ENCODE assay signal across 14 mouse cellular contexts in the genomic region with DNA sequence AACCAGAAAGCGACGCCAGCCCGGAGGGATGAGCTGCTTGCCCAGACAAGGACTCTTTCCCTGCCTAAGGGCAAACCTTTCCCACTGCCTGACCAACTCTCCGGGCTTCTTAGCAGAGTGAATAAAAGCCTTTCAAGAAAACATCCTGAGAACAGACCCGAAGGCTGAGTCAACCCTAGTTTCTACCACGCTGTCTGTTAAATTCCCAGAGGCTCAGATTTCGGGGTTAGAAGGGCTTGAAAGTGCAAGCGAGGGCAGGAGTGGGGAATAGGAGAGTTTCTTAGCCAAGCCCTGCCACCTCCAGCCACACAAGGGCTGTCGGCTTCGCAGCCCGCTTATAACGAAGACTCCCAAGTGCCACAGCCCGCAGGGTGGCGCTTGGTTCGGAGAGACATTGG. TPM values are rescaled to one million over a fixed set of nuclear protein-coding genes. Genes with fewer than 3 reads are reported as not detected.
DNase-seq lines count a peak whose midpoint lies in the region; ATAC-seq and TF ChIP-seq lines count a peak whose summit lies in the region.
"Had no signal": no experiment of that assay in that cellular context is flagged by ENCODE, and none has a peak within 500 bp of the region (broad histone marks: within the 10 kb centered on the region; RNA-seq: fewer than 3 reads in every experiment).

No protein-coding gene starts in this region.

- H3K36me3 ChIP-seq in forebrain, postnatal 0 days (ENCODE audit: insufficient read depth), result no peaks in the 10 kb centered on the region
- H3K36me3 ChIP-seq in forebrain, embryonic 11.5 days (ENCODE audit: control insufficient read depth, insufficient read depth, low read length), result no peaks in the 10 kb centered on the region
- H3K36me3 ChIP-seq in E14TG2a.4 (ENCODE audit: insufficient read depth, low read length), result no peaks in the 10 kb centered on the region
- no peaks in the 10 kb centered on the region for H3K36me3 ChIP-seq in hindbrain, postnatal 0 days (ENCODE audit: insufficient read depth, low read length)

- H3K4me3 ChIP-seq in forebrain, postnatal 0 days (ENCODE audit: low read depth, low read length), result no peak overlapping the region
- H3K4me3 ChIP-seq in forebrain, embryonic 11.5 days (ENCODE audit: low read depth, low read length), result no peak overlapping the region
- H3K4me3 ChIP-seq in E14TG2a.4 (replicated peaks; ENCODE audit: low read length), result 0 out of 2 replicates have a peak overlapping the region, but pooled peaks have one; percentile 0
- H3K4me3 ChIP-seq in hindbrain, postnatal 0 days (ENCODE audit: low read length), result peak overlapping the region; percentile 40

- H3K9ac ChIP-seq in forebrain, postnatal 0 days, result no peak overlapping the region
- H3K9ac ChIP-seq in forebrain, embryonic 11.5 days (ENCODE audit: low read length), result no peak overlapping the region
- peak overlapping the region; percentile 41 for H3K9ac ChIP-seq in hindbrain, postnatal 0 days (replicated peaks; ENCODE audit: low read length)

- no peak overlapping the region for H3K27ac ChIP-seq in forebrain, postnatal 0 days (ENCODE audit: low read depth, low read length)
- H3K27ac ChIP-seq in forebrain, embryonic 11.5 days (ENCODE audit: low read depth, low read length), result no peak overlapping the region
- H3K27ac ChIP-seq in hindbrain, postnatal 0 days, result peak overlapping the region; percentile 51; the same call in 1 of the 2 replicates

- ATAC-seq in forebrain, postnatal 0 days, result no peak
- ATAC-seq in forebrain, embryonic 11.5 days (replicated peaks; ENCODE audit: low FRiP score), result no peak
- ATAC-seq in hindbrain, postnatal 0 days, result no peak

- H3K4me2 ChIP-seq in forebrain, postnatal 0 days (ENCODE audit: low read depth), result no peak overlapping the region
- no peak overlapping the region for H3K4me2 ChIP-seq in forebrain, embryonic 11.5 days (ENCODE audit: low read depth, low read length, severe bottlenecking)
- H3K4me2 ChIP-seq in hindbrain, postnatal 0 days (ENCODE audit: low read depth, low read length), result peak overlapping the region; percentile 40

- WGBS in forebrain, postnatal 0 days, result 3% methylated on average over 15 of the region's 15 CpGs
- WGBS in forebrain, embryonic 11.5 days, result 1% methylated on average over 15 of the region's 15 CpGs
- 4% methylated on average over 15 of the region's 15 CpGs for WGBS in hindbrain, postnatal 0 days

- H3K9me3 ChIP-seq in forebrain, postnatal 0 days (ENCODE audit: low read length), result no peaks in the 10 kb centered on the region
- H3K9me3 ChIP-seq in forebrain, embryonic 11.5 days (ENCODE audit: control insufficient read depth, low read length), result peaks cover 4% of the 10 kb centered on the region
- peaks cover 21% of the 10 kb centered on the region for H3K9me3 ChIP-seq in E14TG2a.4 (ENCODE audit: low read length)
- H3K9me3 ChIP-seq in hindbrain, postnatal 0 days (ENCODE audit: low read length), result peaks cover 8% of the 10 kb centered on the region; the same call in 1 of the 2 replicates

- peaks cover 76% of the 10 kb centered on the region for H3K27me3 ChIP-seq in forebrain, postnatal 0 days (ENCODE audit: insufficient read depth, low read length)
- H3K27me3 ChIP-seq in forebrain, embryonic 11.5 days (ENCODE audit: control insufficient read depth, insufficient read depth, low read length), result peaks cover 96% of the 10 kb centered on the region
- H3K27me3 ChIP-seq in E14TG2a.4 (ENCODE audit: insufficient read depth, low read length), result peaks cover 97% of the 10 kb centered on the region
- peaks cover 73% of the 10 kb centered on the region for H3K27me3 ChIP-seq in hindbrain, postnatal 0 days (ENCODE audit: insufficient read depth, low read length)

- H3K4me1 ChIP-seq in forebrain, postnatal 0 days (ENCODE audit: insufficient read depth), result no peaks in the 10 kb centered on the region; the same call in 1 of the 2 replicates
- peaks cover 27% of the 10 kb centered on the region for H3K4me1 ChIP-seq in forebrain, embryonic 11.5 days (replicated peaks; ENCODE audit: control insufficient read depth, insufficient read depth, low read length)
- peaks cover 60% of the 10 kb centered on the region for H3K4me1 ChIP-seq in E14TG2a.4 (replicated peaks; ENCODE audit: low read depth, low read length)
- H3K4me1 ChIP-seq in hindbrain, postnatal 0 days (ENCODE audit: insufficient read depth, low read length), result no peaks in the 10 kb centered on the region

- peak; percentile 41 for DNase-seq in forebrain, postnatal 0 days
- no peak for DNase-seq in forebrain, embryonic 11.5 days (ENCODE audit: low spot score)
- peak; percentile 49 for DNase-seq in embryo, embryonic 10 days (ENCODE audit: low spot score)
- DNase-seq in hindbrain, postnatal 0 days (ENCODE audit: low spot score), result no peak
- no peak for DNase-seq in natural killer cell, adult 2 months (ENCODE audit: low spot score in 2 of 2)
- DNase-seq in layer of hippocampus, adult 9-10 months (ENCODE audit: low spot score), result no peak
- DNase-seq in urinary bladder, adult 2 months (ENCODE audit: low spot score), result no peak
- DNase-seq: heart, postnatal 14 days; kidney, adult 9 months; thymus, postnatal 36 days had no signal

- no peak for TF ChIP-seq CTCF in forebrain, postnatal 0 days (IDR thresholded peaks at IDR 0.05; ENCODE audit: low read depth)
- no peak for TF ChIP-seq CTCF in E14TG2a.4 (conservative IDR thresholded peaks at IDR 0.05; ENCODE audit: low read length)
- TF ChIP-seq CTCF in hindbrain, postnatal 0 days (IDR thresholded peaks at IDR 0.05; ENCODE audit: low read depth), result no peak

RNA-seq across cellular contexts. Expression of gene Tlx3, which starts 4.3 kb away (rescaled TPM):
- not detected in 2 replicates for total RNA-seq in forebrain, postnatal 0 days (2014; rRNA removed)
- polyA plus RNA-seq in forebrain, postnatal 0 days (2015; fragmentation: Nextera tagmentation; extraction: Ambion mirVana), result not detected in 2 replicates
- not detected in 2 replicates for polyA plus RNA-seq in forebrain, embryonic 11.5 days (2014; fragmentation: Nextera tagmentation; extraction: Ambion mirVana)
- 39.4 and 39.6 TPM in 2 replicates for total RNA-seq in hindbrain, postnatal 0 days (2014; rRNA removed)
- 11.3 and 14.5 TPM in 2 replicates for polyA plus RNA-seq in hindbrain, postnatal 0 days (2015; fragmentation: Nextera tagmentation; extraction: Ambion mirVana)
- polyA plus RNA-seq in urinary bladder, adult 2 months (2012; rRNA removed), result not detected in 2 replicates
- total RNA-seq: granulocyte monocyte progenitor cell, adult 5-6 weeks; heart, postnatal 14 days; layer of hippocampus, postnatal 25 days; liver, adult 2 months had no signal
- polyA plus RNA-seq: liver, adult 2 months had no signal

RNA-seq across cellular contexts. Expression of gene Npm1, which starts 36.1 kb away (rescaled TPM):
- 452 and 473 TPM in 2 replicates for total RNA-seq in forebrain, postnatal 0 days (2014; rRNA removed)
- 400 and 441 TPM in 2 replicates for polyA plus RNA-seq in forebrain, postnatal 0 days (2015; fragmentation: Nextera tagmentation; extraction: Ambion mirVana)
- polyA plus RNA-seq in forebrain, embryonic 11.5 days (2014; fragmentation: Nextera tagmentation; extraction: Ambion mirVana), result 1,065 and 1,104 TPM in 2 replicates
- total RNA-seq in hindbrain, postnatal 0 days (2014; rRNA removed), result 143 and 182 TPM in 2 replicates
- polyA plus RNA-seq in hindbrain, postnatal 0 days (2015; fragmentation: Nextera tagmentation; extraction: Ambion mirVana), result 395 and 396 TPM in 2 replicates
- 295 and 406 TPM in 2 replicates for polyA plus RNA-seq in urinary bladder, adult 2 months (2012; rRNA removed)

RNA-seq across cellular contexts. Expression of gene Fgf18, which starts 51.9 kb away (rescaled TPM):
- 5.9 and 8.1 TPM in 2 replicates for total RNA-seq in forebrain, postnatal 0 days (2014; rRNA removed)
- polyA plus RNA-seq in forebrain, postnatal 0 days (2015; fragmentation: Nextera tagmentation; extraction: Ambion mirVana), result 3.9 and 5.2 TPM in 2 replicates
- 2.7 and 4.1 TPM in 2 replicates for polyA plus RNA-seq in forebrain, embryonic 11.5 days (2014; fragmentation: Nextera tagmentation; extraction: Ambion mirVana)
- 6.3 and 10.1 TPM in 2 replicates for total RNA-seq in hindbrain, postnatal 0 days (2014; rRNA removed)
- polyA plus RNA-seq in hindbrain, postnatal 0 days (2015; fragmentation: Nextera tagmentation; extraction: Ambion mirVana), result 10.0 and 10.3 TPM in 2 replicates
- 0.88 and 1.2 TPM in 2 replicates for polyA plus RNA-seq in urinary bladder, adult 2 months (2012; rRNA removed)
- total RNA-seq: granulocyte monocyte progenitor cell, adult 5-6 weeks; liver, adult 2 months had no signal
- polyA plus RNA-seq: liver, adult 2 months had no signal

Comparison
In these comparisons a context has a peak if more than half of its experiments do, and no peak if none do; other contexts are left out.
1. DNase-seq: peak in forebrain, postnatal 0 days (single experiment) and embryo, embryonic 10 days (single experiment); none in forebrain, embryonic 11.5 days (single experiment), hindbrain, postnatal 0 days (single experiment), natural killer cell, adult 2 months (0 of 2), layer of hippocampus, adult 9-10 months (single experiment) and urinary bladder, adult 2 months (single experiment).
2. H3K4me3 ChIP-seq: peak in E14TG2a.4 (single experiment) and hindbrain, postnatal 0 days (single experiment); none in forebrain, postnatal 0 days (single experiment) and forebrain, embryonic 11.5 days (single experiment).
3. RNA of gene Tlx3, which starts 4.3 kb away (polyA plus RNA-seq): 11.3 to 14.5 TPM in hindbrain, postnatal 0 days; not detected in forebrain, embryonic 11.5 days, not detected in urinary bladder, adult 2 months and not detected in forebrain, postnatal 0 days; every median in the first group is over 10 times any median in the second.